ENCODE assay signal across 8 mouse cellular contexts in genomic region chr11:117653491-117654351, GRCm38 (mm10). TPM values are rescaled to one million over a fixed set of nuclear protein-coding genes. Genes with fewer than 3 reads are reported as not detected.
DNase-seq lines count a peak whose midpoint lies in the region; ATAC-seq lines count a peak whose summit lies in the region.

TSS of gene Tnrc6c (plus strand) at chr11:117654289.

- no peaks in the 10 kb centered on the region; the same call in 1 of the 2 replicates for H3K27me3 ChIP-seq in intestine, embryonic 15.5 days (replicated peaks)
- H3K27me3 ChIP-seq in limb, embryonic 10.5 days (ENCODE audit: low read depth, poor library complexity, severe bottlenecking) = peaks cover 30% of the 10 kb centered on the region
- peaks cover 22% of the 10 kb centered on the region for H3K27me3 ChIP-seq in midbrain, embryonic 12.5 days

- H3K4me3 ChIP-seq in intestine, embryonic 15.5 days (replicated peaks) = peak within 1 kb of the TSS; percentile 92
- H3K4me3 ChIP-seq in limb, embryonic 10.5 days = peak within 1 kb of the TSS; percentile 97
- peak within 1 kb of the TSS; percentile 99 for H3K4me3 ChIP-seq in midbrain, embryonic 12.5 days

- H3K36me3 ChIP-seq in intestine, embryonic 15.5 days = no peaks in the 10 kb centered on the region
- H3K36me3 ChIP-seq in limb, embryonic 10.5 days = no peaks in the 10 kb centered on the region
- H3K36me3 ChIP-seq in midbrain, embryonic 12.5 days = no peaks in the 10 kb centered on the region

- peak within 1 kb of the TSS; percentile 88 for H3K4me2 ChIP-seq in intestine, embryonic 15.5 days (replicated peaks)
- H3K4me2 ChIP-seq in midbrain, embryonic 12.5 days (replicated peaks) = peak within 1 kb of the TSS; percentile 85

- peak; percentile 92 for DNase-seq in embryo, embryonic 10 days (ENCODE audit: low spot score)
- DNase-seq in embryo, embryonic 9.5 days (ENCODE audit: extremely low spot score) = no peak
- DNase-seq in embryo, embryonic 11 days = peak; percentile 94
- DNase-seq in gastrocnemius, postnatal 36 days = peak in 1 of 2 experiments; percentile 52
- no peak for DNase-seq in limb, embryonic 10.5 days (ENCODE audit: low spot score)
- DNase-seq in spleen, postnatal 14 days (ENCODE audit: low spot score in 2 of 2) = peak; percentile 50 to 60

- intact Hi-C loops in gastrocnemius, postnatal 36 days (cut with DNase I) = loop anchor here (1.0 to 5.0 kb wide), 2 partner anchors 117 to 171 kb away; partner anchors contain the start of gene Gm11733

- peak; percentile 90 for ATAC-seq in intestine, embryonic 15.5 days
- peak; percentile 91 for ATAC-seq in midbrain, embryonic 12.5 days (ENCODE audit: low FRiP score, low read depth)

- H3K9me3 ChIP-seq in intestine, embryonic 15.5 days = no peaks in the 10 kb centered on the region
- H3K9me3 ChIP-seq in limb, embryonic 10.5 days (replicated peaks) = no peaks in the 10 kb centered on the region
- no peaks in the 10 kb centered on the region for H3K9me3 ChIP-seq in midbrain, embryonic 12.5 days

- WGBS in intestine, embryonic 15.5 days = under 1% methylated on average over 62 of the region's 62 CpGs
- 1% methylated on average over 62 of the region's 62 CpGs for WGBS in limb, embryonic 10.5 days
- WGBS in midbrain, embryonic 12.5 days = under 1% methylated on average over 62 of the region's 62 CpGs

- H3K9ac ChIP-seq in intestine, embryonic 15.5 days = peak within 1 kb of the TSS; percentile 95
- H3K9ac ChIP-seq in midbrain, embryonic 12.5 days (replicated peaks) = peak within 1 kb of the TSS; percentile 100

- H3K27ac ChIP-seq in intestine, embryonic 15.5 days = peak within 1 kb of the TSS; percentile 96
- H3K27ac ChIP-seq in limb, embryonic 10.5 days = peak within 1 kb of the TSS; percentile 99
- H3K27ac ChIP-seq in midbrain, embryonic 12.5 days (replicated peaks) = peak within 1 kb of the TSS; percentile 98

- peaks cover 15% of the 10 kb centered on the region for H3K4me1 ChIP-seq in intestine, embryonic 15.5 days (replicated peaks)
- peaks cover 29% of the 10 kb centered on the region for H3K4me1 ChIP-seq in limb, embryonic 10.5 days
- H3K4me1 ChIP-seq in midbrain, embryonic 12.5 days = peaks cover 36% of the 10 kb centered on the region

RNA-seq across cellular contexts. Expression of gene Tnrc6c, which starts in this region (rescaled TPM):
- 10 to 100 TPM; 15.0 to 19.6 TPM for total RNA-seq in gastrocnemius, postnatal 36 days (2021)
- polyA plus RNA-seq in intestine, embryonic 15.5 days (2015; fragmentation: Nextera tagmentation; extraction: Ambion mirVana) = 9.6 TPM in 2 replicates
- polyA plus RNA-seq in limb, embryonic 10.5 days (2016; fragmentation: Nextera tagmentation; extraction: Ambion mirVana) = 11.4 and 14.1 TPM in 2 replicates
- 24.3 and 26.4 TPM in 2 replicates for polyA plus RNA-seq in midbrain, embryonic 12.5 days (2016; fragmentation: Nextera tagmentation; extraction: Ambion mirVana)

Comparison
In these comparisons a context has a peak if more than half of its experiments do, and no peak if none do; other contexts are left out.
1. DNase-seq: peak in embryo, embryonic 10 days (single experiment), embryo, embryonic 11 days (single experiment) and spleen, postnatal 14 days (2 of 2); none in embryo, embryonic 9.5 days (single experiment) and limb, embryonic 10.5 days (single experiment).
2. Peak in every context shown above with its lines, with median percentiles within 50 percentile points of each other: H3K27ac ChIP-seq and H3K4me3 ChIP-seq.